Mouse (Mus musculus) spleen, adult 2 months (tissue): ENCODE data around the gene Pogz. TPM values are rescaled to one million over a fixed set of nuclear protein-coding genes. Genes with fewer than 3 reads are reported as not detected.

Source experiments
- DNase-seq, 2 experiments: peaks; one replicate each; pipeline versions ENCODE4 v3.0.0 to v3.0.0-alpha.2; 2012 to 2021; ENCODE audit warnings: low spot score in 2 of 2, low read depth in 1 of 2
- H3K27ac ChIP-seq: fragments of 200-500 bp; 2 replicates; pipeline ENCODE4 v1.5.1; 2012; ENCODE audit warnings: low read length, inconsistent platforms; ENCODE audit not compliant: insufficient read depth
- H3K27me3 ChIP-seq: fragments of 200-500 bp; 2 replicates; pipeline ENCODE4 v1.6.1; 2012; ENCODE audit warnings: mild to moderate bottlenecking, moderate library complexity, low read length, inconsistent platforms; ENCODE audit not compliant: control insufficient read depth, insufficient read depth
- H3K36me3 ChIP-seq: fragments of 200-500 bp; 2 replicates; pipeline ENCODE4 v1.6.1; 2012; ENCODE audit warnings: mild to moderate bottlenecking, low read length, inconsistent platforms; ENCODE audit not compliant: control insufficient read depth, insufficient read depth
- H3K4me1 ChIP-seq: fragments of 200-500 bp; 2 replicates; pipeline ENCODE4 v1.6.1; 2011; ENCODE audit warnings: inconsistent platforms; ENCODE audit not compliant: control insufficient read depth, insufficient read depth, insufficient read length
- H3K4me3 ChIP-seq: fragments of 200-500 bp; 2 replicates; pipeline ENCODE4 v1.5.1; 2011; ENCODE audit warnings: mild to moderate bottlenecking, inconsistent platforms; ENCODE audit not compliant: insufficient read depth, insufficient read length; ENCODE audit errors: extremely low read depth
- CTCF ChIP-seq: fragments of 200-500 bp; IDR thresholded peaks from 2 replicates; pipeline ENCODE4 v1.5.1; 2011; ENCODE audit warnings: mild to moderate bottlenecking, inconsistent platforms; ENCODE audit not compliant: insufficient read depth, insufficient read length, insufficient replicate concordance; ENCODE audit errors: extremely low read depth
- POLR2A ChIP-seq: fragments of 200-500 bp; IDR thresholded peaks from 2 replicates; pipeline ENCODE4 v1.6.1; 2011; ENCODE audit warnings: low read depth, low read length, inconsistent platforms
- whole genome bisulfite sequencing: fragments of 180-500 bp; shearing (Covaris S2); methylation state at CpG from one replicate; pipeline ENCODE4 v1.1.7; 2018; 5-methylcytosine and 5-hydroxymethylcytosine counted together
- polyA plus RNA-seq: library from polyadenylated mRNA; depleted of rRNA; stranded (reverse); fragments of >200 nt; gene quantifications from 2 replicates; pipeline ENCODE4 v1.2.3, GENCODE M21; 2012; rRNA removed

Pogz gene
- 24.8 and 26.2 TPM in 2 replicates for polyA plus RNA-seq

- Histone ChIP-seq H3K4me1 (peaks cover 5% of the 10 kb centered on the region; the same call in 1 of the 2 replicates), H3K4me3 (peak within 1 kb of the TSS; percentile 98), H3K27ac (peak within 1 kb of the TSS; percentile 98), H3K27me3 (0 out of 2 replicates have a peak, but pooled peaks cover 3% of the 10 kb centered on the region), H3K36me3 (no peaks in the 10 kb centered on the region)
- WGBS: under 1% methylated on average over 50 of the region's 57 CpGs
- DNase-seq: peak; percentile 91 to 94
- TF ChIP-seq CTCF: no peak
- TF ChIP-seq POLR2A: no peak; the same call in 1 of the 2 replicates
Observed at GRCm38 (mm10) chr3:94837183-94837890, at the start of gene Pogz. Gene Pogz, plus strand, starts transcription at chr3:94837567.

DNA sequence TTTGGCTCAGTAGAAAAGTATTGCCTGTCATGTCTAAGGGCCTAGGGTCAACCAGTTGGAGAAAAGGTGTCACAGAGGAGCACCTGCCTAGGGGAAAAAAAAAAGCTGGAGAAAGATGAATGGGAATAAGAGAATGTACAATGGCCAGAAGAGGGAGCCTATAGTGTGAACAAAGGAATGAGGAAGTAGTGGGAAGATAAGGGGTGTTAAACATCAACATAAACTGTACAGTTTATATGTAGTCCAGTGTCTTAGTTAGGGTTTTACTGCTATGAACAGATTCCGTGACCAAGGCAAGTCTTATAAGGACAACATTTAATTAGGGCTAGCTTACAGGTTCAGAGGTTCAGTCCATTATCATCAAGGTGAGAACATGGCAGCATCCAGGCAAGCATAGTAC lies 48.3 kb upstream of the Pogz start:
- Histone ChIP-seq H3K27ac (no peak overlapping the region), H3K27me3 (peaks cover 8% of the 10 kb centered on the region), H3K4me1 (peaks cover 6% of the 10 kb centered on the region; the same call in 1 of the 2 replicates), H3K4me3 (no peak overlapping the region), H3K36me3 (no peaks in the 10 kb centered on the region)
- 83% methylated on average over 1 of the region's 1 CpGs for WGBS
- TF ChIP-seq CTCF: no peak
- TF ChIP-seq POLR2A: no peak
- no peak for DNase-seq

DNA sequence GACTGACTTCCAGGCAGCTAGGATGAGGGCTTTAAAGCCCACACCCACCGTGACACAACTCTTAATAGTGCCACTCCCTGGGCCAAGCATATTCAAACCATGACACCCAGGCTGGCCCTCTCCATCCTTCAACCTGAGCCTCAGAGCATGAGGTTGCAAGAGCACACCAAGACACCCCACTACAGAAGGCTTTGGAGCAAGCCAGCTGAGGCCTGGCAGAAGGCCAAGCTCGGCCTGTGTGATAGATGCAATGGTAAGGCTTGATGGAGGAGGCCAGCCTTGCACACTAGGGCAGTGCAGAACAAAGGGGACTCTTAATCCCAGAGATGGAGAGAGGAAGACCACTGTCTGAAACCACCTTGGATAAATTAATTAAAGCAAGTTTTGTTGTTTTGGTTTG lies 47.9 kb upstream of the Pogz start:
- WGBS: 66% methylated on average over 2 of the region's 2 CpGs
- DNase-seq: no peak
- TF ChIP-seq CTCF: no peak
- Histone ChIP-seq H3K36me3 (no peaks in the 10 kb centered on the region), H3K4me1 (peaks cover 6% of the 10 kb centered on the region; the same call in 1 of the 2 replicates), H3K4me3 (no peak overlapping the region), H3K27ac (no peak overlapping the region), H3K27me3 (peaks cover 8% of the 10 kb centered on the region)

DNA sequence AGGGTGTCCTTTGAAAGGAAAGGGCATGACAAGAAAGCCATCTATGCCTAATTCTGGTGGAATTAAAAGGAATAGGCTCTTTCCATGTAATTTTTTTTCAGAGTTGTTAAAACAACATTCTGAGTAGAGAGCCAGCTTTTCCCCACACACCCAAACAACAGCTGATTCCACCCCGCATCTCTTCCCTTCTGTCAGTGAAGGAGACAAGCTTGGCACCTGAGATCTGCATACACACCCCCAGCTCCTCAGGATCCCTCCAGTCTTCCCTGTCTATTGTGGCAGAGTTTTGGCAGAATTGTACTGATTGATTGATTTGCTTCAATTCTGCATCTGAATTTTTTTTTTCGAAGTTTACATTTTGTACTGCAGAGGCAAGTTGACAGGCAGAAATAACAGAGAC lies 45.1 kb upstream of the Pogz start:
- Histone ChIP-seq H3K4me1 (no peaks in the 10 kb centered on the region), H3K36me3 (no peaks in the 10 kb centered on the region), H3K27me3 (peaks cover 2% of the 10 kb centered on the region; the same call in 1 of the 2 replicates), H3K4me3 (no peak overlapping the region), H3K27ac (no peak overlapping the region)
- TF ChIP-seq CTCF: no peak
- no peak for TF ChIP-seq POLR2A
- 91% methylated on average over 2 of the region's 2 CpGs for WGBS
- DNase-seq: no peak

GRCm38 (mm10) chr3:94793672-94794071 lies 43.7 kb upstream of the Pogz start:
- Histone ChIP-seq H3K4me1 (no peaks in the 10 kb centered on the region), H3K27me3 (no peaks in the 10 kb centered on the region), H3K27ac (no peak overlapping the region), H3K4me3 (no peak overlapping the region), H3K36me3 (no peaks in the 10 kb centered on the region)
- TF ChIP-seq POLR2A: no peak
- TF ChIP-seq CTCF: no peak
- no peak for DNase-seq
- 69% methylated on average over 2 of the region's 2 CpGs for WGBS

DNA sequence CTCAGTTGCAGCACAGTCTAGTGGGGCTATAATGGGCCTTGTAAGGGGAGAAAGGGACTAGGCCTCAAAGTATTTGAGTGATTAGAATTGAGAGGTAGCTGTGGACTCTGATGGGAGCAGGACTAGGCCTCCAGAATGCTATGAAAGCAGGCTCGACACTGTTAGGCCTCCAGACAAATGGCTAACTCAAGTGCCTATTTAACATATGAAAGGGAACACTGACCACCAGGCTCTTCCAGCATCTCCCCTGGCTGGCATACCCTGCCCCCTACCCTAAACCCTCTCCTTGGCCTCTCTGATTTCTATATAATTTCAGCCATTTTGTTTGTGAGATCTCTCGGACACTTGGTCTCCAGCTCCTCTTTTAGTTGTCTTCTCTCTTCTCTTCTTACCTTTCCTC lies 43.0 kb upstream of the Pogz start:
- no peak for DNase-seq
- Histone ChIP-seq H3K36me3 (no peaks in the 10 kb centered on the region), H3K27me3 (no peaks in the 10 kb centered on the region), H3K27ac (no peak overlapping the region), H3K4me3 (no peak overlapping the region), H3K4me1 (no peaks in the 10 kb centered on the region)
- WGBS: 95% methylated on average over 2 of the region's 2 CpGs
- no peak for TF ChIP-seq POLR2A
- TF ChIP-seq CTCF: no peak

- 90% methylated on average over 7 of the region's 7 CpGs for WGBS
- no peak overlapping the region for H3K4me3 ChIP-seq
- no peak overlapping the region for H3K27ac ChIP-seq
- no peak for DNase-seq
- no peaks in the 10 kb centered on the region for H3K4me1 ChIP-seq
- no peaks in the 10 kb centered on the region for H3K27me3 ChIP-seq
- H3K36me3 ChIP-seq: no peaks in the 10 kb centered on the region
- TF ChIP-seq CTCF (no peak), POLR2A (no peak)
Observed at GRCm38 (mm10) chr3:94795596-94796140, 41.7 kb upstream of the Pogz start.
